In the genomic region with DNA sequence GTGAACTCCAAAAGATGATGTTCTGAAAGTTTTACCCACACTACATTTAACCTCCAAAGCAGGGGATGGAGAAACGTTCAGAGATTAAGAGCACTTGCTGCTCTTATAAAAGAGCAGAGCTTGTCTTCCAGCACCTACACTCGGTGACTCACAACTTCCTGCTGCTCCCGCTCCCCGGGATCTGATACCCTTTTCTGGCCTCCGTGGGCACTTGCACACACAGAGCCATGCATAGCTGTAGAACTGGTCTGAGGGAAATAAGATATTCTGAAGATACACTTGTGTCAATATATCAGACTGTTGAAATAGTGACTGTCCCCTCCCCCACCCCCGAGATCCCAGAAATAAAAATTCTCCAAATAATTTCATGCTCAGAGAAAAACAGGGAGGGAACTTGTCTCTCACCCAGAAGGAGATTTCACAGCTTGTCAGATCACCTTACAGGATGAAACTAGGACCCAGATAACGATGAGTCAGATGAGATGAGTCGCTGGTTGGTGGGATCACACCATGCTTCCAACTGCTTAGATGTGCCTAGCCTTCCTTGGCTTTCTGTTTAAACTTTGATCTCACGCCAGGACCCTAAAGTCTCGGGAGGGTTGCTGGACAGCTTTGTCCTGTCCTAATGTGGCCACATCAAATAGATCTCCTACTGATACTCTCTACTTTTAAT, we compare ENCODE assay signal across 17 mouse cellular contexts. TPM values are rescaled to one million over a fixed set of nuclear protein-coding genes. Genes with fewer than 3 reads are reported as not detected.
DNase-seq lines count a peak whose midpoint lies in the region; ATAC-seq and TF ChIP-seq lines count a peak whose summit lies in the region.
"Had no signal": no experiment of that assay in that cellular context is flagged by ENCODE, and none has a peak within 500 bp of the region (broad histone marks: within the 10 kb centered on the region; RNA-seq: fewer than 3 reads in every experiment).

No protein-coding gene starts in this region.

- no peak overlapping the region for H3K4me3 ChIP-seq in kidney, postnatal 0 days (replicated peaks; ENCODE audit: low read depth, low read length)
- H3K4me3 ChIP-seq in embryonic facial prominence, embryonic 10.5 days = no peak overlapping the region
- H3K4me3 ChIP-seq in stomach, embryonic 14.5 days (ENCODE audit: low read depth, low read length) = no peak overlapping the region
- no peak overlapping the region for H3K4me3 ChIP-seq in thymus, adult 2 months (ENCODE audit: control insufficient read depth, insufficient read depth, low read length)
- H3K4me3 ChIP-seq: neural tube, embryonic 13.5 days had no signal

- no peak for ATAC-seq in kidney, postnatal 0 days (replicated peaks; ENCODE audit: low FRiP score, low read depth)
- ATAC-seq in stomach, embryonic 14.5 days (ENCODE audit: insufficient number of reproducible peaks, insufficient read depth, low FRiP score, low read depth) = 0 out of 2 replicates have a peak, but pooled peaks have one; percentile 49
- ATAC-seq: activated CD4-positive, CD25-positive, alpha-beta regulatory T cell, adult 4 months; forebrain, postnatal 0 days; liver, postnatal 0 days had no signal

- 33% methylated on average over 10 of the region's 10 CpGs for WGBS in kidney, postnatal 0 days
- WGBS in embryonic facial prominence, embryonic 10.5 days = 62% methylated on average over 10 of the region's 10 CpGs
- 34% methylated on average over 10 of the region's 10 CpGs for WGBS in stomach, embryonic 14.5 days
- WGBS in thymus, adult 2 months = 48% methylated on average over 10 of the region's 10 CpGs

- H3K27ac ChIP-seq in kidney, postnatal 0 days = no peak overlapping the region
- peak overlapping the region; percentile 48; the same call in 1 of the 2 replicates for H3K27ac ChIP-seq in embryonic facial prominence, embryonic 10.5 days (replicated peaks)
- H3K27ac ChIP-seq in stomach, embryonic 14.5 days (ENCODE audit: low read length) = no peak overlapping the region
- no peak overlapping the region for H3K27ac ChIP-seq in thymus, adult 2 months (ENCODE audit: control insufficient read depth, insufficient read depth, low read length)
- H3K27ac ChIP-seq: hindbrain, embryonic 14.5 days; neural tube, embryonic 13.5 days had no signal

- TF ChIP-seq POLR2A in thymus, adult 2 months (IDR thresholded peaks at IDR 0.05; ENCODE audit: control insufficient read depth, extremely low read depth, insufficient read depth, low read length, poor library complexity) = no peak

- DNase-seq in kidney, postnatal 0 days (ENCODE audit: low spot score) = peak; percentile 16
- DNase-seq in kidney, postnatal 10 days = no peak
- DNase-seq in MN1 (ENCODE audit: low spot score) = peak; percentile 32
- DNase-seq in embryonic facial prominence, embryonic 10.5 days (ENCODE audit: low spot score) = no peak
- no peak for DNase-seq in cerebellum, adult 11-12 months
- DNase-seq in thymus, adult 2 months = no peak
- DNase-seq: cerebellum, postnatal 25 days; forebrain, postnatal 0 days; gastrocnemius, postnatal 36 days; kidney, adult 2 months; liver, postnatal 0 days; spleen, adult 18-20 months had no signal

- no peaks in the 10 kb centered on the region for H3K27me3 ChIP-seq in kidney, postnatal 0 days (ENCODE audit: insufficient read depth, low read length)
- no peaks in the 10 kb centered on the region for H3K27me3 ChIP-seq in embryonic facial prominence, embryonic 10.5 days (replicated peaks; ENCODE audit: low read depth, poor library complexity, severe bottlenecking)
- no peaks in the 10 kb centered on the region for H3K27me3 ChIP-seq in stomach, embryonic 14.5 days (ENCODE audit: control insufficient read depth, insufficient read depth, low read length)
- H3K27me3 ChIP-seq in thymus, adult 2 months (ENCODE audit: control insufficient read depth, insufficient read depth, low read length) = no peaks in the 10 kb centered on the region
- H3K27me3 ChIP-seq: CH12.LX; neural tube, embryonic 13.5 days had no signal

- no peaks in the 10 kb centered on the region for H3K9me3 ChIP-seq in kidney, postnatal 0 days (replicated peaks; ENCODE audit: low read length)
- H3K9me3 ChIP-seq in embryonic facial prominence, embryonic 10.5 days = no peaks in the 10 kb centered on the region
- H3K9me3 ChIP-seq in stomach, embryonic 14.5 days (ENCODE audit: control insufficient read depth, low read depth, low read length) = no peaks in the 10 kb centered on the region
- H3K9me3 ChIP-seq: neural tube, embryonic 13.5 days had no signal

- H3K36me3 ChIP-seq in kidney, postnatal 0 days (ENCODE audit: insufficient read depth, low read length) = no peaks in the 10 kb centered on the region
- no peaks in the 10 kb centered on the region for H3K36me3 ChIP-seq in embryonic facial prominence, embryonic 10.5 days (replicated peaks)
- H3K36me3 ChIP-seq in stomach, embryonic 14.5 days (ENCODE audit: control insufficient read depth, insufficient read depth, low read length) = no peaks in the 10 kb centered on the region
- H3K36me3 ChIP-seq in thymus, adult 2 months (ENCODE audit: control insufficient read depth, insufficient read depth, low read length) = no peaks in the 10 kb centered on the region
- H3K36me3 ChIP-seq: neural tube, embryonic 13.5 days had no signal

- no peaks in the 10 kb centered on the region for H3K4me1 ChIP-seq in kidney, postnatal 0 days (replicated peaks; ENCODE audit: insufficient read depth, low read length)
- H3K4me1 ChIP-seq in embryonic facial prominence, embryonic 10.5 days = peaks cover 29% of the 10 kb centered on the region
- 0 out of 2 replicates have a peak, but pooled peaks cover 4% of the 10 kb centered on the region for H3K4me1 ChIP-seq in stomach, embryonic 14.5 days (ENCODE audit: control insufficient read depth, insufficient read depth, low read length)
- H3K4me1 ChIP-seq in thymus, adult 2 months (replicated peaks; ENCODE audit: control insufficient read depth, insufficient read depth, low read length) = no peaks in the 10 kb centered on the region

- no peak overlapping the region for H3K9ac ChIP-seq in kidney, postnatal 0 days (ENCODE audit: low read depth, low read length)
- H3K9ac ChIP-seq in stomach, embryonic 14.5 days (replicated peaks; ENCODE audit: low read depth, low read length) = no peak overlapping the region
- H3K9ac ChIP-seq: forebrain, postnatal 0 days; hindbrain, embryonic 14.5 days; liver, postnatal 0 days; neural tube, embryonic 13.5 days had no signal

- no peak overlapping the region for H3K4me2 ChIP-seq in kidney, postnatal 0 days (ENCODE audit: low read length)
- H3K4me2 ChIP-seq in stomach, embryonic 14.5 days (replicated peaks; ENCODE audit: low read depth, low read length) = no peak overlapping the region
- H3K4me2 ChIP-seq: hindbrain, embryonic 14.5 days; neural tube, embryonic 13.5 days had no signal

- no peak for TF ChIP-seq CTCF in kidney, postnatal 0 days (IDR thresholded peaks at IDR 0.05; ENCODE audit: low read depth)
- TF ChIP-seq CTCF in thymus, adult 2 months (IDR thresholded peaks at IDR 0.05; ENCODE audit: borderline replicate concordance, control insufficient read depth, extremely low read depth, insufficient read depth, low read length, poor library complexity) = no peak

RNA-seq across cellular contexts. Expression of gene Tril, which starts 54.3 kb away (rescaled TPM):
- 76.7 and 77.7 TPM in 2 replicates for polyA plus RNA-seq in kidney, postnatal 0 days (2015; fragmentation: Nextera tagmentation; extraction: Ambion mirVana)
- polyA plus RNA-seq in embryonic facial prominence, embryonic 10.5 days (2016; fragmentation: Nextera tagmentation; extraction: Ambion mirVana) = 50.1 and 65.8 TPM in 2 replicates
- polyA plus RNA-seq in stomach, embryonic 14.5 days (2014; fragmentation: Nextera tagmentation; extraction: Ambion mirVana) = 24.0 TPM in 2 replicates
- polyA plus RNA-seq in thymus, adult 2 months (2012; rRNA removed) = 2.3 and 2.5 TPM in 2 replicates
- polyA plus RNA-seq: activated CD4-positive, CD25-positive, alpha-beta regulatory T cell, adult 4 months had no signal

Comparison
In these comparisons a context has a peak if more than half of its experiments do, and no peak if none do; other contexts are left out.
1. DNase-seq: peak in kidney, postnatal 0 days (single experiment) and MN1 (single experiment); none in kidney, postnatal 10 days (single experiment), embryonic facial prominence, embryonic 10.5 days (single experiment), cerebellum, adult 11-12 months (single experiment) and thymus, adult 2 months (single experiment).